Mouse (Mus musculus): ENCODE measurements around the gene Nr4a3.

Gene Nr4a3

GRCm38 (mm10) chr4:48050442-48050841 is 5.5 kb downstream of the Nr4a3 start:
- no peak for DNase-seq (ENCODE audit: low spot score)

GRCm38 (mm10) chr4:48051086-48051673 is 6.2 kb downstream of the Nr4a3 start:
- no peak for DNase-seq (ENCODE audit: low spot score)

- DNase-seq (ENCODE audit: low spot score) = no peak
These were observed 6.7 kb downstream of the Nr4a3 start for GRCm38 (mm10) chr4:48051674-48052121.

GRCm38 (mm10) chr4:48061716-48062115 is 16.8 kb downstream of the Nr4a3 start:
- DNase-seq (ENCODE audit: low spot score) = no peak

- DNase-seq (ENCODE audit: low spot score) = no peak
These were observed 19.4 kb downstream of the Nr4a3 start for GRCm38 (mm10) chr4:48064311-48064710.

- no peak for DNase-seq (ENCODE audit: low spot score)
These were observed 21.7 kb downstream of the Nr4a3 start for GRCm38 (mm10) chr4:48066676-48067075.

- DNase-seq (ENCODE audit: low spot score) = no peak
These were observed 24.2 kb downstream of the Nr4a3 start for GRCm38 (mm10) chr4:48069111-48069510.

GRCm38 (mm10) chr4:48072006-48072405 is 27.1 kb downstream of the Nr4a3 start:
- DNase-seq (ENCODE audit: low spot score) = no peak

- no peak for DNase-seq (ENCODE audit: low spot score)
These were observed 28.4 kb downstream of the Nr4a3 start for GRCm38 (mm10) chr4:48073325-48073724.

- no peak for DNase-seq (ENCODE audit: low spot score)
These were observed 29.7 kb downstream of the Nr4a3 start for GRCm38 (mm10) chr4:48074451-48075240.

GRCm38 (mm10) chr4:48076693-48077471 is 31.9 kb downstream of the Nr4a3 start:
- peak; percentile 86 for DNase-seq (ENCODE audit: low spot score)

GRCm38 (mm10) chr4:48078213-48078612 is 33.3 kb downstream of the Nr4a3 start:
- no peak for DNase-seq (ENCODE audit: low spot score)

- DNase-seq (ENCODE audit: low spot score) = no peak
These were observed 34.5 kb downstream of the Nr4a3 start for GRCm38 (mm10) chr4:48079285-48080039.

- no peak for DNase-seq (ENCODE audit: low spot score)
These were observed 38.5 kb downstream of the Nr4a3 start for GRCm38 (mm10) chr4:48083452-48083851.

- no peak for DNase-seq (ENCODE audit: low spot score)
These were observed 41.7 kb downstream of the Nr4a3 start for GRCm38 (mm10) chr4:48086609-48087008.

- DNase-seq (ENCODE audit: low spot score) = no peak
These were observed 42.5 kb downstream of the Nr4a3 start for GRCm38 (mm10) chr4:48087497-48087896.

- no peak for DNase-seq (ENCODE audit: low spot score)
These were observed 48.3 kb downstream of the Nr4a3 start for GRCm38 (mm10) chr4:48093221-48093620.

GRCm38 (mm10) chr4:48100217-48100616 is 55.3 kb downstream of the Nr4a3 start:
- DNase-seq (ENCODE audit: low spot score) = no peak

- DNase-seq (ENCODE audit: low spot score) = no peak
These were observed 57.0 kb downstream of the Nr4a3 start for GRCm38 (mm10) chr4:48101981-48102380.

GRCm38 (mm10) chr4:48105387-48105786 is 60.4 kb downstream of the Nr4a3 start:
- DNase-seq (ENCODE audit: low spot score) = no peak

- DNase-seq (ENCODE audit: low spot score) = no peak
These were observed 62.1 kb downstream of the Nr4a3 start for GRCm38 (mm10) chr4:48107086-48107485.

GRCm38 (mm10) chr4:48108591-48108990 is 63.6 kb downstream of the Nr4a3 start:
- DNase-seq (ENCODE audit: low spot score) = no peak
